Comparison of ENCODE assay signal across 8 mouse cellular contexts in the genomic region with DNA sequence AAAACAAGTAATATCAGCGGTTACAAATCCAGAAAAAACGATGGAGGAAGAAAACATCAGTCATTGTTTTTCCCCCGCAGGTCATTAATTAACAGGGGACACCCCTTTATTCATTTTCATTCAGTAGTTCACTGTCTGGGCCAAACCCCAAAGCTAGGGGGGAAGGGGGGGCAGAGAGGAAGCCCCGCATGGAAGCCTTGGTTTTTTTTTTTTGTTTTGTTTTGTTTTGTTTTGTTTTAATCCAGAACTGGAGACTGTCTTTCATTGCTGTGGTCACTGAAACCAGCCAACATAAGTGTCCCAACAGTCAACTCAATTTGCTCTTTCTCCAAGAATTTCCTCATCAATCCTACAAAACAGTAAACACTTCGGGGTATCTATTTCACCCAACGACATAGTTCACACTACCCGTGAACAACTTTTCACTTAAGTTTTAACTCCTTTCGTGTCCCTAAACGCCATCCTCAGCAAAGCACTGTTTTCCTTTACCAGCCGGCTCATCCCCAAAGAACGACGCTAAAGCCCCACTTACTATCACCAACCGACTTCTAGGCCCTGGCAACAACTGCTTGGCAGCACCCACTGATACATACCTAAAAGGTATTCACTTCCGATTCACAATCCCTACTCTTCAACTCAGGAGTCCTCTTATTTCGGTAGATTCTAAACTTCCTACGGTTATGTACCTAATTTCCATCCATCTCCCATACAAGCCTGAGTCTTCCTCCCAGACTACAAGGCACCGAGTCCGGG. TPM values are rescaled to one million over a fixed set of nuclear protein-coding genes. Genes with fewer than 3 reads are reported as not detected.
DNase-seq lines count a peak whose midpoint lies in the region; ATAC-seq lines count a peak whose summit lies in the region.

No protein-coding gene starts in this region.

- 0 out of 2 replicates have a peak, but pooled peaks have one; percentile 2 for ATAC-seq in cerebellum, adult (ENCODE audit: insufficient number of reproducible peaks, low FRiP score, low TSS enrichment)
- no peak for ATAC-seq in heart, embryonic 16.5 days (replicated peaks; ENCODE audit: extremely low read depth, insufficient read depth, low FRiP score)
- no peak for ATAC-seq in liver, embryonic 16.5 days (ENCODE audit: low read depth)

- peak overlapping the region; percentile 93 for H3K9ac ChIP-seq in heart, embryonic 16.5 days (ENCODE audit: low read length)
- H3K9ac ChIP-seq in liver, embryonic 16.5 days (ENCODE audit: low read depth, low read length) = peak overlapping the region; percentile 90

- peak overlapping the region; percentile 99 for H3K4me3 ChIP-seq in heart, embryonic 16.5 days (ENCODE audit: low read length)
- peak overlapping the region; percentile 89 for H3K4me3 ChIP-seq in liver, embryonic 16.5 days (ENCODE audit: low read depth, low read length)

- 0 out of 2 replicates have a peak, but pooled peaks cover under 1% of the 10 kb centered on the region for H3K36me3 ChIP-seq in heart, embryonic 16.5 days (ENCODE audit: control insufficient read depth, insufficient read depth)
- no peaks in the 10 kb centered on the region for H3K36me3 ChIP-seq in liver, embryonic 16.5 days (ENCODE audit: control insufficient read depth, insufficient read depth)

- peak overlapping the region; percentile 93 for H3K4me2 ChIP-seq in heart, embryonic 16.5 days (ENCODE audit: low read depth, low read length)
- H3K4me2 ChIP-seq in liver, embryonic 16.5 days (ENCODE audit: low read depth, low read length) = peak overlapping the region; percentile 74

- WGBS in heart, embryonic 16.5 days = 20% methylated on average over 18 of the region's 18 CpGs
- WGBS in liver, embryonic 16.5 days (ENCODE audit: insufficient replicate concordance) = 22% methylated on average over 18 of the region's 18 CpGs

- DNase-seq in cerebellum, adult 8-10 months = no peak
- DNase-seq in retina, postnatal 1 day = peak; percentile 1
- no peak for DNase-seq in retina, embryonic 14.5 days (ENCODE audit: low spot score)
- no peak for DNase-seq in adrenal gland, postnatal 14 days
- no peak for DNase-seq in layer of hippocampus, adult 9-11 months

- H3K27ac ChIP-seq in heart, embryonic 16.5 days (ENCODE audit: low read length) = peak overlapping the region; percentile 92
- peak overlapping the region; percentile 93 for H3K27ac ChIP-seq in liver, embryonic 16.5 days (ENCODE audit: low read length)

- H3K9me3 ChIP-seq in heart, embryonic 16.5 days (replicated peaks; ENCODE audit: control insufficient read depth, low read length) = no peaks in the 10 kb centered on the region
- no peaks in the 10 kb centered on the region for H3K9me3 ChIP-seq in liver, embryonic 16.5 days (replicated peaks; ENCODE audit: control insufficient read depth, low read length)

- H3K27me3 ChIP-seq in heart, embryonic 16.5 days (ENCODE audit: control insufficient read depth, insufficient read depth, low read length) = no peaks in the 10 kb centered on the region
- H3K27me3 ChIP-seq in liver, embryonic 16.5 days (ENCODE audit: control insufficient read depth, insufficient read depth, low read depth, low read length) = no peaks in the 10 kb centered on the region

- H3K4me1 ChIP-seq in heart, embryonic 16.5 days (ENCODE audit: control insufficient read depth, insufficient read depth, low read length) = peaks cover 12% of the 10 kb centered on the region
- peaks cover 3% of the 10 kb centered on the region; the same call in 1 of the 2 replicates for H3K4me1 ChIP-seq in liver, embryonic 16.5 days (ENCODE audit: control insufficient read depth, low read depth, low read length)

RNA-seq across cellular contexts. Expression of a gene that starts 5.6 kb away (rescaled TPM):
- 42.4 and 46.8 TPM in 2 replicates for polyA plus RNA-seq in heart, embryonic 16.5 days (2015; fragmentation: Nextera tagmentation; extraction: Ambion mirVana)
- polyA plus RNA-seq in liver, embryonic 16.5 days (2015; fragmentation: Nextera tagmentation; extraction: Ambion mirVana) = 7.9 and 10.5 TPM in 2 replicates
- 49.2 and 57.3 TPM in 2 replicates for total RNA-seq in adrenal gland, postnatal 14 days (2021)
